Mouse (Mus musculus) brain, embryonic 14.5 days (tissue): ENCODE data around the gene Tut1.

Experiments
- CTCF ChIP-seq: fragments of 200-500 bp; IDR thresholded peaks from 2 replicates; pipeline ENCODE4 v1.5.1; 2012; ENCODE audit warnings: inconsistent platforms, mild to moderate bottlenecking, moderate library complexity, borderline replicate concordance; ENCODE audit not compliant: insufficient read depth, insufficient read length; ENCODE audit errors: extremely low read depth
- POLR2A ChIP-seq: fragments of 200-500 bp; IDR thresholded peaks from 2 replicates; pipeline ENCODE4 v1.6.1; 2012; ENCODE audit warnings: mild to moderate bottlenecking, inconsistent platforms, borderline replicate concordance; ENCODE audit not compliant: poor library complexity, insufficient read depth, insufficient read length, severe bottlenecking; ENCODE audit errors: extremely low read depth

DNA sequence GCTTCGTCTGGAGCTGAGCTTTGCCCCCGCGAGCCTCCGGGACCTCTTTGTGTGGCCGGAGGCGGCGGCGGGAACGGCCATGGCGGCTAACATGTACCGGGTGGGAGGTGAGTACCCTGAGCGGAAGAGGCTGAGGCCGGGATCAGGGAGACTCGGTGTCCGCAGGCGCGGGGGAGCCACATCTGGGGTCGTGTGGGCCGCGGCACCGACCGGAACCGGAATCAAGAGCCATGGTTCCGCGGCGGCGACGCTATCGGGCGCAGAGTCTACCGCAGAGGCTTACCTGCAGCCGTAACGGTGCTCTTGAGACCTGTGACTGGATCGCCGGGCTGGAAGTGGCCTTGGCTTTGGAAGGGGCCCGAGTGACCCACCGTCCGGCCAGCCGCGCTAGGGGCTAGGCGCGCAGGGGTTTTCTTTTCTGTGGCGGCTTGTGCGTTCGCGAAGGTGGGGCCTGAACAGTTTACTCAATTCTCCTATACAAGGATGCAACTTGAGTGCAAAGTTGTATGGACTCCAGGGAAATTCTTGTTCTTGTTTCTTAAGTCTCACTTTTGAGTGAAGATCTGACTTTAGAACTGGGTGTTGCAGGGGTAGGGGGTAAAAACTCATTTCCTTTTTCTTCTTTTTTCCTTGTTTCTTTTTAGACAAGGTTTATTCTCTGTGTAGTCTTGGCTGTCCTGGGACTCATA lies 11.2 kb upstream of the Tut1 start:
- TF ChIP-seq CTCF (no peak), POLR2A (no peak)
